Mouse (Mus musculus): ENCODE measurements around the gene Ufsp1. TPM values are rescaled to one million over a fixed set of nuclear protein-coding genes. Genes with fewer than 3 reads are reported as not detected.

Ufsp1 gene
- polyA plus RNA-seq (2012; rRNA removed): 8.2 and 9.4 TPM in 2 replicates
- polyA plus RNA-seq (2014; fragmentation: Nextera tagmentation; extraction: Ambion mirVana): 6.3 and 7.9 TPM in 2 replicates

GRCm38 (mm10) chr5:137293839-137294743, at the start of gene Ufsp1:
Ufsp1 (plus strand) TSS chr5:137294629.
- Histone ChIP-seq H3K4me3 (ENCODE audit: insufficient read depth in 1 of 2, low read depth in 2 of 2, low read length in 2 of 2) (peak within 1 kb of the TSS; percentile 63 to 82), H3K9ac (replicated peaks) (peak within 1 kb of the TSS; percentile 89), H3K27me3 (ENCODE audit: control insufficient read depth, insufficient read depth, low read length) (no peaks in the 10 kb centered on the region), H3K27ac (peak within 1 kb of the TSS; percentile 99), H3K4me1 (replicated peaks; ENCODE audit: control insufficient read depth in 2 of 2, insufficient read depth in 2 of 2, low read length in 1 of 2) (peaks cover 21 to 34% of the 10 kb centered on the region in 2 experiments), H3K4me2 (ENCODE audit: low read depth) (peak within 1 kb of the TSS; percentile 100), H3K9me3 (ENCODE audit: control insufficient read depth, low read length) (no peaks in the 10 kb centered on the region), H3K36me3 (replicated peaks; ENCODE audit: control insufficient read depth, insufficient read depth, low read depth) (peaks cover 40% of the 10 kb centered on the region)
- TF ChIP-seq EP300 (IDR thresholded peaks at IDR 0.05; ENCODE audit: low read depth) (no peak; the same call in 1 of the 2 replicates), CTCF (IDR thresholded peaks at IDR 0.05; ENCODE audit: low read depth) (0 out of 2 replicates have a peak, but pooled peaks have one; percentile 19)
- DNase-seq (ENCODE audit: low read depth in 3 of 3, low spot score in 3 of 3) (peak; percentile 89 to 91 (median 89)), ATAC-seq (ENCODE audit: insufficient read depth) (peak; percentile 69)
- under 1% methylated on average over 52 of the region's 52 CpGs for WGBS (ENCODE audit: insufficient replicate concordance)

DNA sequence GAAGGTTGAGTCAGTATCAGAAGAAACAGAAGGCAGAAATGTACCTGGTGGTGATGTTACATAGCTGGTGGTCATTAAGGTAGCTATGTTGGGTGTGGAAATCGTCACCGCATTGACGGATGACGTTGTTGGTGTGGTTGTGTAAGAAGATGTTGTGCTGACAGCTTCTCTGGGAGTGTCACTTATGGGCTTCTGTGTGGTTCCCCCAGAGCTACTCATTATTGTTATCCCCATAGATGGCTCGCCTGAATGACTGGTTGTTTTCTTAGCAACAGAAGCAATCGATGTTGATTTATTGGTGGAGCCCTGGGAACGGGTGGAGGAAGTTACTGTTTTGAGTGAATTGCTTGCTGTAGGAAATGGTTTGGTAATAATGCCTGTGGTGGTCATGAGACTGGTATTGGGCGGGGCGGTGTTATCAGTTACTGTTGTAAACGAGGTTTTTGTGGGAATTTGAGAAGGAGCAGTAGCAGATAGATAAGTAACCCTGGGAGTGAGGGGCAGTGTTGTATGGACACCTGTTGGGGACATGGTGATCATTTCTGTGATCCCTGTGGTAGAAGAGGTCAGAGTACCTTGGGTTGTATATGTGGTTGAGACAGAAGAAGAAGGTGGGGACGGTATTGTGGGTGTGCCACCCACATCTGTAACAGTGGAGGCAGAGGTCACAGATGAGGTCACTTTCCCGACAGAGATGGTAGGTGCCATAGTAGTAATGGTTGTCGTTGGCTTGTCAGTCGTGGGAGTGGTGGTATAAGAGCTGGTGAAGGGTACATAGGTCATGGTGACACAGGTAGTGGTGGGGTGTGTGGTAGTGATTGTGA, 30.3 kb upstream of the Ufsp1 start:
- H3K4me2 ChIP-seq (ENCODE audit: low read depth): no peak overlapping the region
- 26% methylated on average over 14 of the region's 14 CpGs for WGBS (ENCODE audit: insufficient replicate concordance)

GRCm38 (mm10) chr5:137264787-137265186, 29.6 kb upstream of the Ufsp1 start:
- peak overlapping the region; percentile 4; the same call in 1 of the 2 replicates for H3K4me2 ChIP-seq (ENCODE audit: low read depth)
- H3K27ac ChIP-seq: no peak overlapping the region
- ATAC-seq (ENCODE audit: insufficient read depth): peak; percentile 31; the same call in 1 of the 2 replicates

More for the DNA sequence above, 30.3 kb upstream of the Ufsp1 start:
- no peak for TF ChIP-seq CTCF (IDR thresholded peaks at IDR 0.05; ENCODE audit: low read depth)
- TF ChIP-seq EP300 (IDR thresholded peaks at IDR 0.05; ENCODE audit: low read depth): no peak
- H3K36me3 ChIP-seq (replicated peaks; ENCODE audit: control insufficient read depth, insufficient read depth, low read depth): no peaks in the 10 kb centered on the region
- peaks cover 2 to 13% of the 10 kb centered on the region in 2 experiments; a peak in 2 of 4 replicates for H3K4me1 ChIP-seq (replicated peaks; ENCODE audit: control insufficient read depth in 2 of 2, insufficient read depth in 2 of 2, low read length in 1 of 2)
- H3K9me3 ChIP-seq (ENCODE audit: control insufficient read depth, low read length): no peaks in the 10 kb centered on the region
- DNase-seq (ENCODE audit: low read depth in 3 of 3, low spot score in 3 of 3): no peak
- H3K27me3 ChIP-seq (ENCODE audit: control insufficient read depth, insufficient read depth, low read length): no peaks in the 10 kb centered on the region
- H3K27ac ChIP-seq: no peak overlapping the region
- peak; percentile 11; the same call in 1 of the 2 replicates for ATAC-seq (ENCODE audit: insufficient read depth)
- no peak overlapping the region for H3K4me3 ChIP-seq (ENCODE audit: insufficient read depth in 1 of 2, low read depth in 2 of 2, low read length in 2 of 2)
- H3K9ac ChIP-seq (replicated peaks): no peak overlapping the region

GRCm38 (mm10) chr5:137268131-137268910, 26.1 kb upstream of the Ufsp1 start:
- DNase-seq (ENCODE audit: low read depth in 3 of 3, low spot score in 3 of 3) (no peak), ATAC-seq (ENCODE audit: insufficient read depth) (no peak)
- Histone ChIP-seq H3K4me2 (ENCODE audit: low read depth) (no peak overlapping the region), H3K4me3 (ENCODE audit: insufficient read depth in 1 of 2, low read depth in 2 of 2, low read length in 2 of 2) (no peak overlapping the region), H3K36me3 (replicated peaks; ENCODE audit: control insufficient read depth, insufficient read depth, low read depth) (no peaks in the 10 kb centered on the region), H3K9ac (replicated peaks) (no peak overlapping the region), H3K4me1 (replicated peaks; ENCODE audit: control insufficient read depth in 2 of 2, insufficient read depth in 2 of 2, low read length in 1 of 2) (peaks cover 2 to 13% of the 10 kb centered on the region in 2 experiments; a peak in 2 of 4 replicates), H3K27me3 (ENCODE audit: control insufficient read depth, insufficient read depth, low read length) (no peaks in the 10 kb centered on the region), H3K9me3 (ENCODE audit: control insufficient read depth, low read length) (no peaks in the 10 kb centered on the region), H3K27ac (no peak overlapping the region)
- 19% methylated on average over 15 of the region's 18 CpGs for WGBS (ENCODE audit: insufficient replicate concordance)
- TF ChIP-seq EP300 (IDR thresholded peaks at IDR 0.05; ENCODE audit: low read depth) (no peak), CTCF (IDR thresholded peaks at IDR 0.05; ENCODE audit: low read depth) (no peak)

More at GRCm38 (mm10) chr5:137264787-137265186, 29.6 kb upstream of the Ufsp1 start:
- no peak for DNase-seq (ENCODE audit: low read depth in 3 of 3, low spot score in 3 of 3)
- no peaks in the 10 kb centered on the region for H3K27me3 ChIP-seq (ENCODE audit: control insufficient read depth, insufficient read depth, low read length)
- H3K4me3 ChIP-seq (ENCODE audit: insufficient read depth in 1 of 2, low read depth in 2 of 2, low read length in 2 of 2): no peak overlapping the region
- peaks cover 2 to 13% of the 10 kb centered on the region in 2 experiments; a peak in 2 of 4 replicates for H3K4me1 ChIP-seq (replicated peaks; ENCODE audit: control insufficient read depth in 2 of 2, insufficient read depth in 2 of 2, low read length in 1 of 2)
- no peak for TF ChIP-seq CTCF (IDR thresholded peaks at IDR 0.05; ENCODE audit: low read depth)
- TF ChIP-seq EP300 (IDR thresholded peaks at IDR 0.05; ENCODE audit: low read depth): no peak
- no peaks in the 10 kb centered on the region for H3K36me3 ChIP-seq (replicated peaks; ENCODE audit: control insufficient read depth, insufficient read depth, low read depth)
- WGBS (ENCODE audit: insufficient replicate concordance): 49% methylated on average over 11 of the region's 11 CpGs
- H3K9ac ChIP-seq (replicated peaks): no peak overlapping the region
- no peaks in the 10 kb centered on the region for H3K9me3 ChIP-seq (ENCODE audit: control insufficient read depth, low read length)

Measured in liver, embryonic 14.5 days (tissue).